In genomic region chr11:94913302-94914090, GRCm38 (mm10) we compare ENCODE assay signal across 12 mouse cellular contexts. TPM values are rescaled to one million over a fixed set of nuclear protein-coding genes. Genes with fewer than 3 reads are reported as not detected.
A peak's percentile ranks its signal among the peaks of the same experiment; 100 is the strongest.
DNase-seq lines count a peak whose midpoint lies in the region; ATAC-seq and TF ChIP-seq lines count a peak whose summit lies in the region.
"Had no signal": no experiment of that assay in that cellular context is flagged by ENCODE, and none has a peak within 500 bp of the region (broad histone marks: within the 10 kb centered on the region; RNA-seq: fewer than 3 reads in every experiment).

No protein-coding gene starts in this region.

- H3K36me3 ChIP-seq in heart, adult 2 months (ENCODE audit: control insufficient read depth, insufficient read depth, low read length) = no peaks in the 10 kb centered on the region
- H3K36me3 ChIP-seq in heart, embryonic 12.5 days = no peaks in the 10 kb centered on the region
- H3K36me3 ChIP-seq in thymus, adult 2 months (ENCODE audit: control insufficient read depth, insufficient read depth, low read length) = no peaks in the 10 kb centered on the region
- H3K36me3 ChIP-seq in midbrain, embryonic 14.5 days (ENCODE audit: control insufficient read depth, insufficient read depth, low read length) = no peaks in the 10 kb centered on the region
- no peaks in the 10 kb centered on the region for H3K36me3 ChIP-seq in kidney, embryonic 14.5 days (ENCODE audit: control insufficient read depth, insufficient read depth, low read length)
- H3K36me3 ChIP-seq: hindbrain, embryonic 12.5 days had no signal

- no peaks in the 10 kb centered on the region for H3K79me2 ChIP-seq in heart, adult 2 months (replicated peaks; ENCODE audit: control insufficient read depth, insufficient read depth, low read length)

- H3K9ac ChIP-seq in heart, adult 2 months (ENCODE audit: low read depth, low read length) = no peak overlapping the region
- no peak overlapping the region for H3K9ac ChIP-seq in heart, embryonic 12.5 days
- H3K9ac ChIP-seq in midbrain, embryonic 14.5 days (replicated peaks; ENCODE audit: low read length) = no peak overlapping the region
- H3K9ac ChIP-seq in kidney, embryonic 14.5 days (ENCODE audit: low read depth, low read length) = no peak overlapping the region
- H3K9ac ChIP-seq: hindbrain, embryonic 12.5 days had no signal

- no peak for ATAC-seq in heart, embryonic 12.5 days (ENCODE audit: insufficient number of reproducible peaks, low FRiP score)
- no peak for ATAC-seq in midbrain, embryonic 14.5 days (ENCODE audit: low FRiP score, low TSS enrichment)
- ATAC-seq in kidney, embryonic 14.5 days (ENCODE audit: low FRiP score, low TSS enrichment) = no peak

- DNase-seq in heart, adult 2 months = peak; percentile 55 to 70
- DNase-seq in cerebellum, adult 11-12 months = peak; percentile 79
- peak; percentile 64 for DNase-seq in gastrocnemius, postnatal 25 days
- DNase-seq in lung, postnatal 10 days = peak; percentile 69
- DNase-seq in thymus, adult 2 months = no peak
- no peak for DNase-seq in midbrain, embryonic 14.5 days

- TF ChIP-seq CTCF in heart, adult 2 months (IDR thresholded peaks at IDR 0.05) = no peak
- TF ChIP-seq CTCF in thymus, adult 2 months (IDR thresholded peaks at IDR 0.05; ENCODE audit: borderline replicate concordance, control insufficient read depth, extremely low read depth, insufficient read depth, low read length, poor library complexity) = no peak

- peak overlapping the region; percentile 54 for H3K27ac ChIP-seq in heart, adult 2 months
- H3K27ac ChIP-seq in heart, embryonic 12.5 days (ENCODE audit: poor library complexity, severe bottlenecking) = no peak overlapping the region
- H3K27ac ChIP-seq in thymus, adult 2 months (ENCODE audit: control insufficient read depth, insufficient read depth, low read length) = no peak overlapping the region
- H3K27ac ChIP-seq in midbrain, embryonic 14.5 days (replicated peaks; ENCODE audit: low read depth, low read length) = no peak overlapping the region
- no peak overlapping the region for H3K27ac ChIP-seq in kidney, embryonic 14.5 days (ENCODE audit: low read depth, low read length)
- H3K27ac ChIP-seq: hindbrain, embryonic 12.5 days had no signal

- no peak overlapping the region for H3K4me3 ChIP-seq in heart, adult 2 months
- no peak overlapping the region for H3K4me3 ChIP-seq in heart, embryonic 12.5 days
- H3K4me3 ChIP-seq in thymus, adult 2 months (ENCODE audit: control insufficient read depth, insufficient read depth, low read length) = no peak overlapping the region
- no peak overlapping the region for H3K4me3 ChIP-seq in midbrain, embryonic 14.5 days (replicated peaks; ENCODE audit: low read depth, low read length)
- no peak overlapping the region for H3K4me3 ChIP-seq in kidney, embryonic 14.5 days (ENCODE audit: low read length)
- H3K4me3 ChIP-seq: erythroblast, embryonic 14.5 days; hindbrain, embryonic 12.5 days had no signal

- WGBS in heart, adult 2 months = 68% methylated on average over 6 of the region's 6 CpGs
- WGBS in heart, embryonic 12.5 days = 57% methylated on average over 6 of the region's 6 CpGs
- 86% methylated on average over 6 of the region's 6 CpGs for WGBS in thymus, adult 2 months
- 72% methylated on average over 6 of the region's 6 CpGs for WGBS in midbrain, embryonic 14.5 days
- 63% methylated on average over 6 of the region's 6 CpGs for WGBS in kidney, embryonic 14.5 days

- no peak overlapping the region for H3K4me2 ChIP-seq in heart, embryonic 12.5 days
- H3K4me2 ChIP-seq in midbrain, embryonic 14.5 days (ENCODE audit: low read length) = no peak overlapping the region
- H3K4me2 ChIP-seq in kidney, embryonic 14.5 days (replicated peaks; ENCODE audit: low read depth, low read length) = no peak overlapping the region
- H3K4me2 ChIP-seq: hindbrain, embryonic 12.5 days had no signal

- peaks cover 12% of the 10 kb centered on the region for H3K4me1 ChIP-seq in heart, adult 2 months (ENCODE audit: control insufficient read depth, insufficient read depth, low read length)
- H3K4me1 ChIP-seq in heart, embryonic 12.5 days (replicated peaks) = peaks cover 21% of the 10 kb centered on the region
- H3K4me1 ChIP-seq in thymus, adult 2 months (replicated peaks; ENCODE audit: control insufficient read depth, insufficient read depth, low read length) = no peaks in the 10 kb centered on the region
- H3K4me1 ChIP-seq in midbrain, embryonic 14.5 days (ENCODE audit: control insufficient read depth, insufficient read depth, low read length) = no peaks in the 10 kb centered on the region
- 0 out of 2 replicates have a peak, but pooled peaks cover 12% of the 10 kb centered on the region for H3K4me1 ChIP-seq in kidney, embryonic 14.5 days (ENCODE audit: control insufficient read depth, insufficient read depth, low read length)

- H3K9me3 ChIP-seq in heart, embryonic 12.5 days (replicated peaks) = no peaks in the 10 kb centered on the region
- H3K9me3 ChIP-seq in midbrain, embryonic 14.5 days (ENCODE audit: control insufficient read depth, low read length) = no peaks in the 10 kb centered on the region
- no peaks in the 10 kb centered on the region for H3K9me3 ChIP-seq in kidney, embryonic 14.5 days (ENCODE audit: control insufficient read depth, low read length)
- H3K9me3 ChIP-seq: hindbrain, embryonic 12.5 days had no signal

- TF ChIP-seq POLR2A in heart, adult 2 months (IDR thresholded peaks at IDR 0.05; ENCODE audit: insufficient read depth, low read depth, low read length) = no peak
- TF ChIP-seq POLR2A in thymus, adult 2 months (IDR thresholded peaks at IDR 0.05; ENCODE audit: control insufficient read depth, extremely low read depth, insufficient read depth, low read length, poor library complexity) = no peak

- intact Hi-C loops in heart, adult 2 months (cut with DNase I) = no loop called here

- no peak for TF ChIP-seq EP300 in heart, adult 2 months (IDR thresholded peaks at IDR 0.05; ENCODE audit: insufficient read depth, low read depth, low read length)

- H3K27me3 ChIP-seq in heart, adult 2 months (ENCODE audit: control insufficient read depth, insufficient read depth, low read length) = no peaks in the 10 kb centered on the region
- H3K27me3 ChIP-seq in heart, embryonic 12.5 days (replicated peaks) = 0 out of 2 replicates have a peak, but pooled peaks cover 3% of the 10 kb centered on the region
- no peaks in the 10 kb centered on the region; the same call in 1 of the 2 replicates for H3K27me3 ChIP-seq in thymus, adult 2 months (ENCODE audit: control insufficient read depth, insufficient read depth, low read length)
- no peaks in the 10 kb centered on the region for H3K27me3 ChIP-seq in midbrain, embryonic 14.5 days (ENCODE audit: control insufficient read depth, insufficient read depth, low read length)
- H3K27me3 ChIP-seq in kidney, embryonic 14.5 days (ENCODE audit: control insufficient read depth, insufficient read depth, low read length) = no peaks in the 10 kb centered on the region

RNA-seq across cellular contexts. Expression of gene Col1a1, which starts 22.5 kb away (rescaled TPM):
- 10 to 100 TPM; 51.1 to 82.4 TPM for total RNA-seq in heart, adult 2 months (2021)
- 48.7 and 67.7 TPM in 2 replicates for polyA plus RNA-seq in heart, adult 2 months (2012; rRNA removed)
- polyA plus RNA-seq in heart, embryonic 12.5 days (2016; fragmentation: Nextera tagmentation; extraction: Ambion mirVana) = 404 and 446 TPM in 2 replicates
- 1,000 to 10,000 TPM; 1,080 to 1,200 TPM for total RNA-seq in gastrocnemius, postnatal 25 days (2021)
- polyA plus RNA-seq in thymus, adult 2 months (2012; rRNA removed) = 11.9 and 18.7 TPM in 2 replicates
- 0.98 and 64.7 TPM in 2 replicates for polyA plus RNA-seq in midbrain, embryonic 14.5 days (2014; fragmentation: Nextera tagmentation; extraction: Ambion mirVana)
- 248 and 380 TPM in 2 replicates for polyA plus RNA-seq in kidney, embryonic 14.5 days (2014; fragmentation: Nextera tagmentation; extraction: Ambion mirVana)

RNA-seq across cellular contexts. Expression of gene Hils1, which starts 53.9 kb away (rescaled TPM):
- not detected for total RNA-seq in heart, adult 2 months (2021)
- 0.25 TPM in 1 of 2 replicates, not detected in the other for polyA plus RNA-seq in heart, adult 2 months (2012; rRNA removed)
- 0.30 TPM in 1 of 2 replicates, not detected in the other for polyA plus RNA-seq in heart, embryonic 12.5 days (2016; fragmentation: Nextera tagmentation; extraction: Ambion mirVana)
- not detected for total RNA-seq in gastrocnemius, postnatal 25 days (2021)
- 0.12 TPM in 1 of 2 replicates, not detected in the other for polyA plus RNA-seq in thymus, adult 2 months (2012; rRNA removed)
- polyA plus RNA-seq in midbrain, embryonic 14.5 days (2014; fragmentation: Nextera tagmentation; extraction: Ambion mirVana) = not detected in 2 replicates
- polyA plus RNA-seq in kidney, embryonic 14.5 days (2014; fragmentation: Nextera tagmentation; extraction: Ambion mirVana) = not detected in 2 replicates
- polyA plus RNA-seq: erythroblast, embryonic 14.5 days; hindbrain, embryonic 12.5 days; large intestine, adult 2 months; neural tube, embryonic 14.5 days had no signal

Comparison
In these comparisons a context has a peak if more than half of its experiments do, and no peak if none do; other contexts are left out.
1. DNase-seq: peak in heart, adult 2 months (2 of 2), cerebellum, adult 11-12 months (single experiment), gastrocnemius, postnatal 25 days (single experiment) and lung, postnatal 10 days (single experiment); none in thymus, adult 2 months (single experiment) and midbrain, embryonic 14.5 days (single experiment).